In genomic region chr7:37528311-37528710, GRCm38 (mm10) we compare ENCODE assay signal across 20 mouse cellular contexts.
A peak's percentile ranks its signal among the peaks of the same experiment; 100 is the strongest.
DNase-seq lines count a peak whose midpoint lies in the region; ATAC-seq lines count a peak whose summit lies in the region.
"Had no signal": no experiment of that assay in that cellular context is flagged by ENCODE, and none has a peak within 500 bp of the region (broad histone marks: within the 10 kb centered on the region; RNA-seq: fewer than 3 reads in every experiment).

No protein-coding gene starts in this region.

- H3K4me2 ChIP-seq in hindbrain, embryonic 13.5 days = no peak overlapping the region
- H3K4me2 ChIP-seq: embryonic facial prominence, embryonic 12.5 days; forebrain, embryonic 13.5 days; forebrain, embryonic 15.5 days had no signal

- H3K9ac ChIP-seq in hindbrain, embryonic 13.5 days = no peak overlapping the region
- H3K9ac ChIP-seq: embryonic facial prominence, embryonic 12.5 days; forebrain, embryonic 13.5 days; forebrain, embryonic 15.5 days; forebrain, postnatal 0 days had no signal

- H3K4me3 ChIP-seq in hindbrain, embryonic 13.5 days = no peak overlapping the region
- H3K4me3 ChIP-seq in hindbrain, embryonic 10.5 days = no peak overlapping the region
- H3K4me3 ChIP-seq: embryonic facial prominence, embryonic 10.5 days; embryonic facial prominence, embryonic 12.5 days; forebrain, embryonic 13.5 days; forebrain, embryonic 15.5 days had no signal

- H3K27ac ChIP-seq in hindbrain, embryonic 13.5 days = peak overlapping the region; percentile 40; the same call in 1 of the 2 replicates
- no peak overlapping the region for H3K27ac ChIP-seq in hindbrain, embryonic 10.5 days
- H3K27ac ChIP-seq: embryonic facial prominence, embryonic 10.5 days; embryonic facial prominence, embryonic 12.5 days; forebrain, embryonic 13.5 days had no signal

- ATAC-seq in hindbrain, embryonic 13.5 days (ENCODE audit: low FRiP score) = no peak
- ATAC-seq: activated CD4-positive, CD25-positive, alpha-beta regulatory T cell, adult 4 months; CD4-positive, CD25-positive, alpha-beta regulatory T cell, adult 4 months; forebrain, embryonic 13.5 days; forebrain, embryonic 15.5 days; forebrain, postnatal 0 days; Patski had no signal

- peak; percentile 17 for DNase-seq in cerebellum, adult 8-10 months
- no peak for DNase-seq in cerebellum, adult 18-20 months
- DNase-seq in cerebellum, postnatal 14 days = peak; percentile 37 to 41
- no peak for DNase-seq in cerebellum, adult 9-10 months
- no peak for DNase-seq in hindbrain, embryonic 10.5 days (ENCODE audit: low spot score)
- DNase-seq: adrenal gland, adult 8-10 months; adrenal gland, postnatal 14 days; adrenal gland, postnatal 36 days; B cell, adult 2 months; forebrain, postnatal 0 days had no signal

- 83% methylated on average over 9 of the region's 9 CpGs for WGBS in hindbrain, embryonic 13.5 days
- 86% methylated on average over 9 of the region's 9 CpGs for WGBS in hindbrain, embryonic 10.5 days

- no peaks in the 10 kb centered on the region for H3K36me3 ChIP-seq in hindbrain, embryonic 13.5 days
- peaks cover 19% of the 10 kb centered on the region; the same call in 1 of the 2 replicates for H3K36me3 ChIP-seq in hindbrain, embryonic 10.5 days
- H3K36me3 ChIP-seq: embryonic facial prominence, embryonic 10.5 days; embryonic facial prominence, embryonic 12.5 days; forebrain, embryonic 15.5 days; G1E had no signal

- no peaks in the 10 kb centered on the region for H3K9me3 ChIP-seq in hindbrain, embryonic 13.5 days
- no peaks in the 10 kb centered on the region for H3K9me3 ChIP-seq in hindbrain, embryonic 10.5 days
- H3K9me3 ChIP-seq: embryonic facial prominence, embryonic 10.5 days; embryonic facial prominence, embryonic 12.5 days; forebrain, embryonic 13.5 days; forebrain, embryonic 15.5 days had no signal

- no peaks in the 10 kb centered on the region for H3K27me3 ChIP-seq in hindbrain, embryonic 13.5 days
- H3K27me3 ChIP-seq in hindbrain, embryonic 10.5 days (ENCODE audit: insufficient read depth, poor library complexity, severe bottlenecking) = no peaks in the 10 kb centered on the region
- H3K27me3 ChIP-seq: CH12.LX; embryonic facial prominence, embryonic 12.5 days; forebrain, embryonic 13.5 days; forebrain, embryonic 15.5 days; Patski had no signal

- peaks cover 27% of the 10 kb centered on the region for H3K4me1 ChIP-seq in hindbrain, embryonic 13.5 days (replicated peaks)
- peaks cover 7% of the 10 kb centered on the region for H3K4me1 ChIP-seq in hindbrain, embryonic 10.5 days (replicated peaks)

Comparison
In these comparisons a context has a peak if more than half of its experiments do, and no peak if none do; other contexts are left out.
1. DNase-seq: peak in cerebellum, adult 8-10 months (single experiment) and cerebellum, postnatal 14 days (2 of 2); none in cerebellum, adult 18-20 months (0 of 2), cerebellum, adult 9-10 months (single experiment) and hindbrain, embryonic 10.5 days (single experiment).